Mouse (Mus musculus) intestine, embryonic 16.5 days (tissue): ENCODE results near the gene Zfp69. TPM values are rescaled to one million over a fixed set of nuclear protein-coding genes. Genes with fewer than 3 reads are reported as not detected.

ENCODE experiments used
- ATAC-seq: fragments of 200-750 bp; cut with Nextera tagmentation; 2 replicates; pipeline ENCODE4 v1.8.0; 2017; ENCODE audit warnings: moderate TSS enrichment, moderate library complexity
- H3K27ac ChIP-seq: fragments of 300-500 bp; sonication (generic); 2 replicates; pipeline ENCODE4 v1.5.1; 2014; ENCODE audit warnings: mild to moderate bottlenecking, low read length
- H3K27me3 ChIP-seq: fragments of 300-500 bp; sonication (generic); replicated peaks from 2 replicates; pipeline ENCODE4 v1.6.1; 2014; ENCODE audit warnings: low read length, control low read depth, mixed read lengths; ENCODE audit not compliant: control insufficient read depth, insufficient read depth
- H3K36me3 ChIP-seq: fragments of 300-500 bp; sonication (generic); 2 replicates; pipeline ENCODE4 v1.6.1; 2014; ENCODE audit warnings: low read length, control low read depth; ENCODE audit not compliant: control insufficient read depth, insufficient read depth
- H3K4me1 ChIP-seq: fragments of 300-500 bp; sonication (generic); 2 replicates; pipeline ENCODE4 v1.6.1; 2014; ENCODE audit warnings: low read length, control low read depth, mixed read lengths; ENCODE audit not compliant: control insufficient read depth, insufficient read depth
- H3K4me2 ChIP-seq: fragments of 300-500 bp; sonication (generic); 2 replicates; pipeline ENCODE4 v1.6.1; 2014; ENCODE audit warnings: low read depth, low read length, control low read depth
- H3K4me3 ChIP-seq: fragments of 300-500 bp; sonication (generic); 2 replicates; pipeline ENCODE4 v1.5.1; 2014; ENCODE audit warnings: mild to moderate bottlenecking, low read length
- H3K9ac ChIP-seq: fragments of 300-500 bp; sonication (generic); 2 replicates; pipeline ENCODE4 v1.6.1; 2014; ENCODE audit warnings: low read depth, low read length
- H3K9me3 ChIP-seq: fragments of 300-500 bp; sonication (generic); 2 replicates; pipeline ENCODE4 v1.6.1; 2016; ENCODE audit warnings: low read length, control low read depth; ENCODE audit not compliant: control insufficient read depth
- WGBS: fragments of 180-500 bp; shearing (Covaris S2); extraction: QIAGEN DNeasy Blood & Tissue Kit; methylation state at CpG from one replicate; pipeline ENCODE4 v1.1.7; 2014; 5-methylcytosine and 5-hydroxymethylcytosine counted together
- polyA plus RNA-seq: library from polyadenylated mRNA; unstranded; fragments of >200 nt; fragmentation: Nextera tagmentation; extraction: Ambion mirVana; gene quantifications from 2 replicates; pipeline ENCODE4 v1.2.1, GENCODE M21; 2015

Zfp69 gene
- 3.9 and 4.8 TPM in 2 replicates for polyA plus RNA-seq

GRCm38 (mm10) chr4:120951428-120951973 is at the start of gene Zfp69:
Zfp69 (minus strand) TSS chr4:120951699.
- Histone ChIP-seq H3K9ac (peak within 1 kb of the TSS; percentile 88), H3K4me1 (0 out of 2 replicates have a peak, but pooled peaks cover 3% of the 10 kb centered on the region), H3K27ac (peak within 1 kb of the TSS; percentile 82), H3K4me3 (peak within 1 kb of the TSS; percentile 81), H3K9me3 (no peaks in the 10 kb centered on the region), H3K27me3 (no peaks in the 10 kb centered on the region), H3K36me3 (no peaks in the 10 kb centered on the region), H3K4me2 (peak within 1 kb of the TSS; percentile 71)
- WGBS = 0% methylated on average over 48 of the region's 60 CpGs
- ATAC-seq = peak; percentile 99

DNA sequence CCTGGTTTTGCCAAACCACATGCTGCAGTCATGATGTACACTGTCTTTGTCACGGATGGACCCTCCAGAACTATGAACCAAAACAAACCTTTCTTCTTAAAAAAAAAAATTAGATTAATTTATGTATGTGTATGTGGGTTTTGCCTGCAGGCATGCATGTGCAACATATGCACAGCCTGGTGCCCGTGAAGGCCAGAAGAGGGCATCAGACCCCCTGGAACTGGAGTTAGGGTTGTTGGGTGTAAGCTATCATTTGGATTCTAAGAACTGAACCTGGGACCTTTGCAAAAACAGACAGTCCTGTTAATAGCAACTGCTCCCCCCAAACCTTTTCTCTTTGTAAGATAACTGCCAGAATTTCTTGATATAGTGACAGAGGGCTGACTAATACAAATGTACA is 49.5 kb upstream of the Zfp69 start:
- no peak for ATAC-seq
- no peaks in the 10 kb centered on the region for H3K27me3 ChIP-seq

GRCm38 (mm10) chr4:120995911-120996310 is 44.4 kb upstream of the Zfp69 start:
- no peaks in the 10 kb centered on the region for H3K36me3 ChIP-seq
- no peak overlapping the region for H3K4me3 ChIP-seq
- H3K27me3 ChIP-seq = no peaks in the 10 kb centered on the region
- ATAC-seq = no peak
- WGBS = 64% methylated on average over 1 of the region's 1 CpGs
- H3K9me3 ChIP-seq = no peaks in the 10 kb centered on the region
- H3K9ac ChIP-seq = no peak overlapping the region
- H3K4me1 ChIP-seq = no peaks in the 10 kb centered on the region
- no peak overlapping the region for H3K4me2 ChIP-seq
- H3K27ac ChIP-seq = no peak overlapping the region

More for the DNA sequence above, 49.5 kb upstream of the Zfp69 start:
- 81% methylated on average over 2 of the region's 2 CpGs for WGBS
- Histone ChIP-seq H3K4me1 (peaks cover 18% of the 10 kb centered on the region), H3K9ac (no peak overlapping the region), H3K4me2 (no peak overlapping the region), H3K36me3 (no peaks in the 10 kb centered on the region), H3K27ac (no peak overlapping the region), H3K4me3 (no peak overlapping the region), H3K9me3 (no peaks in the 10 kb centered on the region)

DNA sequence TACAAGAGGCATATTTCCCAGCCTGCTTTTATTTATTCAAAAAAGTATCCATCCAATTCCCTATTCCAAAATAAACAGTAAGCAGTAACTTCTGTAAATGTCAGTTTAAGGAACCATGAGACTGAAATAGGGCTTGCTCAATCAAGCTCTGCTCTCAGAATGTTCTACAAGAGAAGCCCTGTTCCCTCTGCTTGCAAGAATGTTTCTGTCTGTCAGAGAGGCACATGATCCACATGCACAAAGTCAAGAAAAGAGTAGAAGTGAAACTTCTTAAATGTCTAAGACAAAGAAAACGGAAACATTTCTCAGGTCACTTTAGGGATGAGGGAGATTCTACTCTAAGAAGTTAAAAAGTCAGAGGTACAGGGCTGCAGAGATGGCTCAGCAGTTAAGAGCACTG is 41.5 kb upstream of the Zfp69 start:
- ATAC-seq = no peak
- H3K4me1 ChIP-seq = no peaks in the 10 kb centered on the region
- no peaks in the 10 kb centered on the region for H3K27me3 ChIP-seq
- no peaks in the 10 kb centered on the region for H3K36me3 ChIP-seq
- H3K27ac ChIP-seq = no peak overlapping the region
- no peak overlapping the region for H3K4me3 ChIP-seq
- H3K4me2 ChIP-seq = no peak overlapping the region
- 84% methylated on average over 1 of the region's 1 CpGs for WGBS
- no peak overlapping the region for H3K9ac ChIP-seq
- peaks cover 5% of the 10 kb centered on the region; the same call in 1 of the 2 replicates for H3K9me3 ChIP-seq

DNA sequence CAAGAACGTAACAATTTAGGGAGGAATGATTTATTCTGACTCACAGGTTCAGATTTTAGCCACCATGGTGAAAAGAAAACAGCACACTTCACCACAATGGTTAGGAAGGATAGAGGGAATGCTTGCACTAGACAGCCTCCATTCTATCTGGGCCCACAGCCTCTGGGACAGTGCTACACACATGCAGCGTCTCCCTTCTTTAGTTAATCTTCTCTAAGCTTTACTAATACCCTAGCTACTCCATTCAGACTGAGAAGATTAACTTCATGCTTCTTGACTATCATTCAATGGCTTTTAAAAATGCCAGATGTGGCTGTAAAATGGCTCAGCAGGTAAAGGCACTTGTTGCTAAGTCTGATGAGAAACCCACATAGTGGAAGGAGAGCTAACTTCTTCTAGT is 40.8 kb upstream of the Zfp69 start:
- Histone ChIP-seq H3K9ac (no peak overlapping the region), H3K27me3 (no peaks in the 10 kb centered on the region), H3K27ac (no peak overlapping the region), H3K9me3 (peaks cover 5% of the 10 kb centered on the region; the same call in 1 of the 2 replicates), H3K4me3 (no peak overlapping the region), H3K36me3 (no peaks in the 10 kb centered on the region), H3K4me1 (no peaks in the 10 kb centered on the region), H3K4me2 (no peak overlapping the region)
- WGBS = 74% methylated on average over 2 of the region's 2 CpGs
- ATAC-seq = no peak

- no peak overlapping the region for H3K27ac ChIP-seq
- no peak overlapping the region for H3K4me2 ChIP-seq
- no peak overlapping the region for H3K4me3 ChIP-seq
- 77% methylated on average over 4 of the region's 4 CpGs for WGBS
- H3K36me3 ChIP-seq = no peaks in the 10 kb centered on the region
- H3K27me3 ChIP-seq = no peaks in the 10 kb centered on the region
- ATAC-seq = peak; percentile 5; the same call in 1 of the 2 replicates
- H3K9me3 ChIP-seq = peaks cover 5% of the 10 kb centered on the region; the same call in 1 of the 2 replicates
- no peak overlapping the region for H3K9ac ChIP-seq
- no peaks in the 10 kb centered on the region for H3K4me1 ChIP-seq
Measured at GRCm38 (mm10) chr4:120987319-120987718, 35.8 kb upstream of the Zfp69 start.

GRCm38 (mm10) chr4:120986446-120986845 is 34.9 kb upstream of the Zfp69 start:
- H3K9me3 ChIP-seq = peaks cover 5% of the 10 kb centered on the region; the same call in 1 of the 2 replicates
- H3K4me2 ChIP-seq = no peak overlapping the region
- no peaks in the 10 kb centered on the region for H3K27me3 ChIP-seq
- 13% methylated on average over 6 of the region's 6 CpGs for WGBS
- peak; percentile 52; the same call in 1 of the 2 replicates for ATAC-seq
- no peak overlapping the region for H3K27ac ChIP-seq
- no peak overlapping the region for H3K9ac ChIP-seq
- no peak overlapping the region for H3K4me3 ChIP-seq
- H3K4me1 ChIP-seq = no peaks in the 10 kb centered on the region
- H3K36me3 ChIP-seq = no peaks in the 10 kb centered on the region

DNA sequence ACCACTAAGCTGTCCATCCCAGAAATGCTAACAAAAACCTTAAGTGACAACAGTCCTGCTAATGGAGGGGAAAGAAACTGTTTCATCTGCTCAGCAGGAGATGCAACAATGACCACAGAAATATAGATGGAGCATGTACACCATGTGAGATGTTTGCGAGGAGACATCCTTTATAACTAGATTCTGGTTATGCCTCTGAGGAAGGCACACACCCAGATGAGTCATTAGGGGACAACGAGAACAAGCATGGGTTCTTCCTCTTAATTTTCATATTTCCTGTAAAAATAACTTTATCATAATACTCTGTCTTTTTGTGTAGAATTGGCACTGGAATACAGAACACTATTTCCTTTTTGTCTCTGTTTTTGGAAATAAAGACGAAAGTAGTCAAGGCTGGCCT is 26.7 kb upstream of the Zfp69 start:
- H3K27ac ChIP-seq = no peak overlapping the region

DNA sequence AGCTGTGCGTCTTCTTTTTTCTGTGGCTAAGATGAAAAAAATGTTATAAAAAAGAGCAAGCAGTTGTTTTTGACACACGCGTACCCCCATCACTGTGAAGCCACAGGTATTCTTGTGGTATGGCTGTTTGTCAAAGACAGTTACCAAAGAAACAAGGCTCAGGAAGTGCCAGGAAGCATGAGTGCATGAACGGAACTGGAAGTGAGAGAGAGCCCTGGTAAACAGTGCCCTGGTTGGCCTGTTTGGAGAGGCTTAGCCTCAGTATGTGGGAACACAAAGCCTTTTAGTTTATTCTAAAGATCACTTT is 23.9 kb upstream of the Zfp69 start:
- H3K4me2 ChIP-seq = no peak overlapping the region
- no peak overlapping the region for H3K27ac ChIP-seq
- no peaks in the 10 kb centered on the region for H3K9me3 ChIP-seq
- no peaks in the 10 kb centered on the region for H3K27me3 ChIP-seq
- H3K36me3 ChIP-seq = 0 out of 2 replicates have a peak, but pooled peaks cover 6% of the 10 kb centered on the region
- H3K9ac ChIP-seq = no peak overlapping the region
- H3K4me1 ChIP-seq = no peaks in the 10 kb centered on the region
- no peak for ATAC-seq
- 82% methylated on average over 4 of the region's 4 CpGs for WGBS
- H3K4me3 ChIP-seq = no peak overlapping the region

More for the DNA sequence above, 26.7 kb upstream of the Zfp69 start:
- Histone ChIP-seq H3K9ac (no peak overlapping the region), H3K4me1 (no peaks in the 10 kb centered on the region), H3K4me2 (no peak overlapping the region), H3K36me3 (no peaks in the 10 kb centered on the region), H3K9me3 (no peaks in the 10 kb centered on the region), H3K4me3 (no peak overlapping the region), H3K27me3 (no peaks in the 10 kb centered on the region)
- ATAC-seq = no peak
- WGBS = 90% methylated on average over 3 of the region's 3 CpGs
